Mouse (Mus musculus) frontal cortex, postnatal 14 days (tissue): Measurements from ENCODE around the gene Ccnl2.

Experiments
- DNase-seq, 2 experiments: peaks; one replicate each; pipeline ENCODE4 v3.0.0; 2022; ENCODE audit warnings: low spot score in 2 of 2

Ccnl2 gene

GRCm38 (mm10) chr4:155838187-155839153 is 26.2 kb downstream of the Ccnl2 start:
- peak in 1 of 2 experiments; percentile 4 for DNase-seq

DNA sequence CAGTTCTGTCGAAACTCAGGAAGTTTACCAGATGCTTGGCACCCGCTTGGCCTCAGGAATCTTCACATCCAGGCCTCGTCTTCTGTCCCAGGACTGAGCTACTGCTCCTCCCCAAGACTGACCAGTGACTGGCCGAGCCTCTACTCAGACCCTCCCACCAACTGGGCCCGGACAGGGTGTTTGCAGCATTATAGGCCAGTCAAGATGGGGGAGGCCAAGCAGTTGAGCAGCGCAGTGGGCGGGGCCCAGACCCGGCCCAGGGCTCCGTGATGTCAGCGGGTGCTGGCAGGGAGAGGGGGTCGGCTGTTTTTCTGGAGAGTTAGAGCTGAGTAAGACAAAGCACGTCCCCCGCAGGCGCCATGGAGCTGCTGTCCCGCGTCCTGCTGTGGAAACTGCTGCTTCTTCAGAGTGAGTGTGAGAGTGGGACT is 27.2 kb downstream of the Ccnl2 start, which contains the start of gene Mxra8:
Gene Mxra8 (plus strand): TSS at position 198 of the 428 bp plus-strand sequence.
- DNase-seq = peak in 1 of 2 experiments; percentile 45

DNA sequence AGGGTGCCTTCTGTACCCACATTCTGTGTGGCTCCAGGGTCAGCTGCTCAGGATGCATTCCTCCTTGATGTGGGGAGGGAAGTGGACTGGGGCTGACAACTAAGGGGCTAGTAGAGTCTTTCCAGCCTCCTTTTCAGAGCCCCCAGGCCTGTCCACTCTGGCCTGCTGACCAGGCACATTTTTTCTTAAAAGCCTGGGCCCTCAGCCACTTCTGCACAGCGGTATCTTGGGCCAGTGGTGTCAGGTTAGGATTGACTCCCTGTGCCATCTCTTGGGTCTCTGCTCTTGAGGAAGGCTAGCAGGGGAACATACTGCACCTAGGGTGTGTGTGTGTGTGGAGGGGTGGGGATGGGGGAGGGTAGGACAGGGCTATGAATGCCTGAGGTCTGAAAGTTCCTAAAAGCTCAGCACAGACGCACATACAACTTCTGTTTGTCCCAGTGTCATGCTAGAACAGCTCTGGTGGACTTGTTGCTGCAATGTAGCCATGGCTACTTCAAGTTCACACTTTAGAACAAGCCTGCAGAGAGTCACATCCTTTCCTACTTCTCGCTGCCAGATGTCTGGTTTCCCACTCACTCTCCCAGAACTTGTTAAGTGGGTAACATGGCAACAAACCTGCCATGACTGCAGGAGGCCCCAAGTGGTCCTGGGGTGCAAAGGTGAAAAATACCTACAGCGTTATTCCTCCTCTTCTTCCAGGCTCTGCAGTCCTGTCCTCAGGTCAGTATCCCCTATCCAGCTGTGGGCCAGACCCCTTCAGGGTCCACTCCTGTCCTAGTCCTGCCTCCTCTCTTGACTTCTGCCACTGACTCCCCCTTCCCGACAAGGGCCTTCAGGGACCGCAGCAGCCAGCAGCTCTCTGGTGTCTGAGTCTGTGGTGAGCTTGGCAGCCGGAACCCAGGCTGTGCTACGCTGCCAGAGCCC is 28.1 kb downstream of the Ccnl2 start:
- DNase-seq = peak in 1 of 2 experiments; percentile 13

- no peak for DNase-seq
Observed at GRCm38 (mm10) chr4:155841003-155841454, 28.7 kb downstream of the Ccnl2 start.

GRCm38 (mm10) chr4:155841651-155842270 is 29.5 kb downstream of the Ccnl2 start:
- DNase-seq = peak in 1 of 2 experiments; percentile 5

DNA sequence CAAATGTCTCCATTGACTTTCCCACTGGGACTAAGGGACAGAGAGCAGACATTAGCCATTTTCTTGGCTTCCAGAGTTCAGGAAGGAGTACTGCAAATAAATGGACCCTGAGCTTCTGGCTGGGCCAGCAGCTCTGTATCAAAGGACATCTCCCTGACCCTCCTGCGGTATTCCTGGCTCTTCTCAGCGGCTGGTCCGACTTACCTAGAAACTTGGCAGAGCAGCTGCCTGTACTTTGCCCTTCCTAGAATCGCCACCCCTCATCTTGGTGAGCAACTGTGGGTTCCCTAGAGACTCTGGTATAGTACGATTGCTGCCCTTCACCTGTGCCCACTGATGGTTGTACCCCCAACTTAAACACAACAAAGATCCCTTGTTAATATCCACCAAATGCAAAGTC is 30.9 kb downstream of the Ccnl2 start:
- no peak for DNase-seq

- peak; percentile 78 to 92 for DNase-seq
Observed at GRCm38 (mm10) chr4:155846871-155847578, 34.7 kb downstream of the Ccnl2 start, which contains the start of gene Dvl1. Dvl1 (plus strand) TSS chr4:155847402.

- DNase-seq = no peak
Observed at GRCm38 (mm10) chr4:155847591-155848352, 35.5 kb downstream of the Ccnl2 start.

DNA sequence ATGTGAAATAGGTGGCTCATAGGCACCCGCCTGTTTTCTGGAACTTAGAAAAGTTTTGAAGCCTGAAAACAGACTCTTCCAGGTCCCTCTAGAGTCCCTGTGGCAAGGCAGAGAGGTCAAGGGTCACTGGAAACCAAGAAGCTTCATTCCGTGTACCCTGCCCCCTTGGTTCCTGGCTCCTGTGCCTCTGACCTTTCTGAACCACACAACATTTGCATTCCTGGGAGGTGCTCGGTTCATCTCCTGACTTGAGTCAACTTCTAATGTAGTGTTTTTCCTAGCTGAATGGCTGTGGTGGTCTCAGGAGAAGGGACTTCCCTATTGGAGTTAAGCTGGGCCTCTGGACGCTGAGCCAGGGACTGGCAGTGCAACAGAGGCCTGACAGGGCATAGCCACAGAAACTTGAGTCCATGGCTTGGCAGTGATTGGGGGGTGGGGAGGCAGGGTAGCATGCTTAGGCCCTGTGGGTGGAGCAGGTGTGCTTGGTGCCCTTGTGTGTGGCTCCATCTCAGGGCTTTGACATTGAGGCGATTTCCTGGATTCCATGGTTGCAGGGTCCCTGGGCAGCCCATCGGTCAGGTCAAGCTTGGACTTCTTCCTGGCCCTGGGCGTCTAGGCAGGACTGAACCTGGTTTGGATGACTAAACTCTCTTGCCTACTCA is 36.3 kb downstream of the Ccnl2 start:
- no peak for DNase-seq

GRCm38 (mm10) chr4:155849391-155849790 is 37.1 kb downstream of the Ccnl2 start:
- DNase-seq = no peak

- no peak for DNase-seq
Observed at GRCm38 (mm10) chr4:155849792-155850451, 37.6 kb downstream of the Ccnl2 start.

DNA sequence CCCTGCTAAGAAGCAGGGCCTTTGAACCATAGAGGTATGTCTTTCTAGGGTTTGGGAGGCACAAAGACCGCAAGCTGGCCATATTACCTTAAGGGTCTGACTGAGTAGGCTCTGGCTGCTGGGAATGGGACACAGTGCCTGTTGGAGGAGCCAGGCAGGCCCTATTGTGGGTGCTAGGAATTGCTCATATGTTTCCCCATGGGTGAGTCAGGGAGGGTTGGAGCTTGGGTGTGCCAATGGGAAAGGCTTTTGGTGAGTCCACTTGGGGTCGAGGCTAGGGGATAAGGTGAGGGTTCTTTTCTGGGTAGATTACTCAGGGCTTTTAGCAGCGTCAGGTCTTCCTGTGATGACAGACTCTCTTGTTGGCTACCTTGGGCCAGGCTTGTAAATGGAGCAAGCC is 39.1 kb downstream of the Ccnl2 start:
- no peak for DNase-seq

- DNase-seq = no peak
Observed at GRCm38 (mm10) chr4:155851951-155852411, 39.7 kb downstream of the Ccnl2 start.

GRCm38 (mm10) chr4:155853421-155853820 is 41.1 kb downstream of the Ccnl2 start:
- DNase-seq = no peak

DNA sequence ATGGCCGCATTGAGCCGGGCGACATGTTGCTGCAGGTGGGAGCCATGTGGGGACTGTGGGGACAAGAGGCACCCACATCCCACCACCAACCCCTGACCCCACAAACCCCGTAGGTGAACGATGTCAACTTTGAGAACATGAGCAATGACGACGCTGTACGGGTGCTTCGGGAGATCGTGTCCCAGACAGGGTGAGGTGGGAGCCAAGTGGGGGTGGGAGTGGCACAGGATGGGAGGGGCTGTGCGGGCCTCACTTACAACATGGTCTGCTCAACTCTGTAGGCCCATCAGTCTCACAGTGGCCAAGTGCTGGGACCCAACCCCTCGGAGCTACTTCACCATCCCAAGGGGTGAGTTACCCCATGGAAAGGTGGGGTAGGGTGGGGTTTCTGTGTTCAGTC is 42.7 kb downstream of the Ccnl2 start:
- DNase-seq = no peak

DNA sequence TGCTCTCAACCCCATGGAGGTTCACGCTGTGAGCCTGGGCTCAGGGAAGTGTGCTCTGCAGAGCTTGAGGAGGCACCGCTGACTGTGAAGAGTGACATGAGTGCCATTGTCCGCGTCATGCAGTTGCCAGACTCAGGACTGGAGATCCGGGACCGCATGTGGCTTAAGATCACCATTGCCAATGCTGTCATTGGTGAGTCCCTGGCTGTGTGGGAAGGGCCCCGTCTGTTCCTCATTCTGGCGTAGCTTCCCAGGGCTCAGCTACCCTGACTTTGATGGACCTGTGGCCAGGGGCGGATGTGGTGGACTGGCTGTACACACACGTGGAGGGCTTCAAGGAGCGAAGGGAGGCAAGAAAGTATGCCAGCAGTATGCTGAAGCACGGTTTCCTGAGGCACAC is 43.8 kb downstream of the Ccnl2 start:
- DNase-seq = no peak

DNA sequence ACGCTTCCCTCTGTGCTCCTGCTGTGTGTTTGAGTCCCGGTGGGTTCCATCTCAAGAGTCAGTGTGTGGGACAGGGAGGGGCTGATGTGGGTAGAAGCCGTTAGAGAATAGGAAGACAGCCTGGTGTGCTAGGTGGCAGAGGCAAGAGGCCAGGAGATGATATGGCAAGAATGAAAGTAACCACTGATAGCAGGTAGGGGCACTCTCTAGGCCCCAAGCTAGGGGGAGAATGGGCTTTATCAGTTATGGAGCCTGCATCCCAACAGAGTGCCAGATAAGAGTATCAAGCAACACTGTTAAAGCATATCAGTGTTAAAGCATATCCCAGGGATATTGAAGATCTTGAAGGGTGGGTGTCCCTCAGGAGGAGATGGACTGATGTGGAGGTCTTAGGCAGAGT is 44.6 kb downstream of the Ccnl2 start:
- no peak for DNase-seq

GRCm38 (mm10) chr4:155859318-155859717 is 47.0 kb downstream of the Ccnl2 start:
- DNase-seq = no peak

DNA sequence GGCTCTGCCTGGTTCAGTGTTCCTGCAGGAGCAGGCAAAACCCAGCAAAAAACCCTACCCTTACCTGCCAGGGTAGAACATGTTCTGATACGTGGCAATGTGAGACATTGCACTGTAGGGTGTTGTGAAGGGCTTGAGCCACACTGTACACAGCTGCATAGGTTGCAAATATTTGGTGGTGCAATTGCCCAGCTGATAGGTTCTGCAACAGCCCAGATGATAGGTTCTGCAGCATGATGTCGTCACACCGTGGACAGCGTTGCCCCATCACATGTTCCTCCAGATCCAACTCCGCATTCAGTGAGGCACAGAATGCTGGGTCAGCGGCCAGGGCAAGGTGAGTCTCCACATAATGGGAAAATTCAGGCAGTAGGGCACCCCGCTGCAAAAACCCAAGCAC is 49.5 kb downstream of the Ccnl2 start:
- DNase-seq = peak in 1 of 2 experiments; percentile 8
